Mouse (Mus musculus) CH12.LX (cell line): ENCODE measurements around the gene Tspan17. TPM values are rescaled to one million over a fixed set of nuclear protein-coding genes. Genes with fewer than 3 reads are reported as not detected.

Source experiments
- DNase-seq: peaks from one replicate; pipeline ENCODE4 v3.0.0-alpha.2; 2013; ENCODE audit errors: extremely low read depth
- H3K27ac ChIP-seq: 2 replicates; pipeline ENCODE4 v1.5.1; 2012; ENCODE audit warnings: low read depth, mild to moderate bottlenecking, control low read depth, moderate library complexity; ENCODE audit not compliant: insufficient read depth
- H3K27me3 ChIP-seq: replicated peaks from 2 replicates; pipeline ENCODE3; 2012; ENCODE audit warnings: inconsistent platforms
- H3K36me3 ChIP-seq, 2 experiments: replicated peaks in 1 of 2; 2 replicates each; pipeline versions ENCODE3 to v1.6.1; 2012; ENCODE audit warnings: inconsistent platforms in 1 of 2, low read length in 1 of 2, mild to moderate bottlenecking in 1 of 2, mixed read lengths in 1 of 2, moderate library complexity in 1 of 2; ENCODE audit not compliant: control insufficient read depth in 1 of 2, insufficient read depth in 1 of 2
- H3K4me1 ChIP-seq, 2 experiments: 2 replicates each; pipeline ENCODE4 v1.6.1; 2012; ENCODE audit warnings: inconsistent platforms in 1 of 2, moderate library complexity in 1 of 2; ENCODE audit not compliant: insufficient read depth in 2 of 2, control insufficient read depth in 1 of 2
- H3K4me2 ChIP-seq: 2 replicates; pipeline ENCODE4 v1.6.1; 2012; ENCODE audit warnings: low read depth, mild to moderate bottlenecking, control low read depth; ENCODE audit not compliant: poor library complexity, insufficient read depth, severe bottlenecking
- H3K4me3 ChIP-seq, 3 experiments: fragments of 150-350 bp in 1 of 3; sonication (generic) in 1 of 3; replicated peaks in 1 of 3; 2 replicates each; pipeline versions ENCODE3 to v1.5.1; 2011 to 2012; ENCODE audit warnings: low read depth in 2 of 3, low read length in 2 of 3, mild to moderate bottlenecking in 2 of 3, moderate library complexity in 2 of 3, control low read depth in 1 of 3, improper control_type of control experiment in 1 of 3, inconsistent platforms in 1 of 3, mixed read lengths in 1 of 3; ENCODE audit not compliant: poor library complexity in 1 of 3
- H3K79me2 ChIP-seq: replicated peaks from 2 replicates; pipeline ENCODE4 v1.6.1; 2012; ENCODE audit warnings: mild to moderate bottlenecking, moderate library complexity; ENCODE audit not compliant: control insufficient read depth, poor library complexity, insufficient read depth, severe bottlenecking; ENCODE audit errors: extremely low read depth
- H3K9ac ChIP-seq: 2 replicates; pipeline ENCODE4 v1.6.1; 2012; ENCODE audit warnings: low read depth, mild to moderate bottlenecking, control low read depth, moderate library complexity; ENCODE audit not compliant: insufficient read depth
- H3K9me3 ChIP-seq: replicated peaks from 2 replicates; pipeline ENCODE3; 2012; ENCODE audit warnings: low read length, inconsistent platforms, mixed read lengths
- CHD1 ChIP-seq: IDR thresholded peaks from 2 replicates; pipeline ENCODE4 v1.6.1; 2012; ENCODE audit warnings: low read depth, low read length, improper control_type of control experiment, inconsistent platforms
- CTCF ChIP-seq, 2 experiments: IDR thresholded peaks in 1 of 2; conservative IDR thresholded peaks in 1 of 2; 2 replicates each; pipeline ENCODE4 v1.5.1; 2011 to 2012; ENCODE audit warnings: low read depth in 2 of 2, low read length in 2 of 2, improper control_type of control experiment in 1 of 2, inconsistent platforms in 1 of 2, mild to moderate bottlenecking in 1 of 2, moderate library complexity in 1 of 2
- EP300 ChIP-seq: IDR thresholded peaks from 2 replicates; pipeline ENCODE4 v1.6.1; 2011; ENCODE audit warnings: low read length, improper control_type of control experiment
- GABPA ChIP-seq: IDR thresholded peaks from 2 replicates; pipeline ENCODE4 v1.6.1; 2012; ENCODE audit warnings: low read depth, low read length, improper control_type of control experiment, inconsistent platforms; ENCODE audit not compliant: insufficient replicate concordance
- HCFC1 ChIP-seq: IDR thresholded peaks from 2 replicates; pipeline ENCODE4 v1.6.1; 2012; ENCODE audit warnings: low read depth, mild to moderate bottlenecking, inconsistent platforms, low read length, improper control_type of control experiment
- JUN ChIP-seq: IDR thresholded peaks from 2 replicates; pipeline ENCODE4 v1.6.1; 2011; ENCODE audit warnings: low read depth, mild to moderate bottlenecking, low read length, improper control_type of control experiment, moderate library complexity; ENCODE audit not compliant: insufficient read depth
- MAX ChIP-seq: IDR thresholded peaks from 2 replicates; pipeline ENCODE4 v1.6.1; 2011; ENCODE audit warnings: low read length, improper control_type of control experiment
- MAZ ChIP-seq: IDR thresholded peaks from 2 replicates; pipeline ENCODE4 v1.6.1; 2012; ENCODE audit warnings: low read depth, mild to moderate bottlenecking, inconsistent platforms, low read length, improper control_type of control experiment, moderate library complexity
- MEF2A ChIP-seq: IDR thresholded peaks from 2 replicates; pipeline ENCODE4 v1.6.1; 2014; ENCODE audit warnings: low read depth, mild to moderate bottlenecking, inconsistent platforms, low read length, improper control_type of control experiment, borderline replicate concordance
- MYC ChIP-seq: IDR thresholded peaks from 2 replicates; pipeline ENCODE4 v1.6.1; 2011; ENCODE audit warnings: low read depth, mild to moderate bottlenecking, improper control_type of control experiment, low read length
- PAX5 ChIP-seq: IDR thresholded peaks from 2 replicates; pipeline ENCODE4 v1.6.1; 2012; ENCODE audit warnings: low read length, inconsistent platforms, mixed read lengths
- POLR2A ChIP-seq: IDR thresholded peaks from 2 replicates; pipeline ENCODE4 v1.6.1; 2011; ENCODE audit warnings: low read depth, mild to moderate bottlenecking, improper control_type of control experiment, low read length
- RAD21 ChIP-seq: IDR thresholded peaks from 2 replicates; pipeline ENCODE4 v1.6.1; 2011; ENCODE audit warnings: low read depth, mild to moderate bottlenecking, low read length, improper control_type of control experiment, moderate library complexity
- SIN3A ChIP-seq: IDR thresholded peaks from 2 replicates; pipeline ENCODE4 v1.6.1; 2012; ENCODE audit warnings: low read length, improper control_type of control experiment, inconsistent platforms
- SMC3 ChIP-seq: IDR thresholded peaks from 2 replicates; pipeline ENCODE4 v1.6.1; 2011; ENCODE audit warnings: low read depth, low read length, improper control_type of control experiment
- TBP ChIP-seq: conservative IDR thresholded peaks from 2 replicates; pipeline ENCODE4 v1.6.1; 2011; ENCODE audit warnings: low read depth, low read length, improper control_type of control experiment
- UBTF ChIP-seq: IDR thresholded peaks from 2 replicates; pipeline ENCODE4 v1.6.1; 2012; ENCODE audit warnings: low read depth, mild to moderate bottlenecking, inconsistent platforms, low read length, improper control_type of control experiment, moderate library complexity
- USF2 ChIP-seq: conservative IDR thresholded peaks from 2 replicates; pipeline ENCODE4 v1.6.1; 2011; ENCODE audit warnings: low read depth, low read length, improper control_type of control experiment
- ZC3H11A ChIP-seq: IDR thresholded peaks from 2 replicates; pipeline ENCODE4 v1.6.1; 2012; ENCODE audit warnings: low read depth, mild to moderate bottlenecking, inconsistent platforms, low read length, improper control_type of control experiment
- ZMIZ1 ChIP-seq: IDR thresholded peaks from 2 replicates; pipeline ENCODE4 v1.6.1; 2012; ENCODE audit warnings: low read depth, mild to moderate bottlenecking, inconsistent platforms, low read length, improper control_type of control experiment
- ZNF384 ChIP-seq: IDR thresholded peaks from 2 replicates; pipeline ENCODE4 v1.6.1; 2012; ENCODE audit warnings: low read depth, low read length, improper control_type of control experiment, inconsistent platforms
- dilution Hi-C: fragments of 300-500 bp; cut with MboI; formaldehyde crosslinking; loops from 2 replicates; pipeline ENCODE4 v1.14.3; 2020; ENCODE audit warnings: low sequenced_read_pairs; ENCODE audit not compliant: extremely low pct_unique_long_range_greater_than_20kb, extremely low pct_ligation_motif_present
- in situ Hi-C: fragments of 300-500 bp; cut with MboI; formaldehyde crosslinking; loops from 3 replicates; pipeline ENCODE4 v1.14.3; 2019; ENCODE audit warnings: low sequenced_read_pairs, low pct_ligation_motif_present, low pct_unique_long_range_greater_than_20kb, mixed read lengths
- polyA plus RNA-seq: library from polyadenylated mRNA; unstranded; fragments of >175 nt; gene quantifications from 2 replicates; pipeline ENCODE4 v1.2.1, GENCODE M21; 2012; ENCODE audit warnings: low read depth; ENCODE audit not compliant: insufficient read length
- total RNA-seq, 2 experiments: library from RNA; depleted of rRNA; stranded (reverse); fragments of 300-350 nt in 1 of 2; fragments of >200 nt in 1 of 2; gene quantifications; 2 replicates each; pipeline ENCODE4 v1.2.3; 2012 to 2014

The Tspan17 gene
- total and polyA plus RNA-seq, 3 experiments, result 0.61 to 0.68 TPM; not detected in 1

DNA sequence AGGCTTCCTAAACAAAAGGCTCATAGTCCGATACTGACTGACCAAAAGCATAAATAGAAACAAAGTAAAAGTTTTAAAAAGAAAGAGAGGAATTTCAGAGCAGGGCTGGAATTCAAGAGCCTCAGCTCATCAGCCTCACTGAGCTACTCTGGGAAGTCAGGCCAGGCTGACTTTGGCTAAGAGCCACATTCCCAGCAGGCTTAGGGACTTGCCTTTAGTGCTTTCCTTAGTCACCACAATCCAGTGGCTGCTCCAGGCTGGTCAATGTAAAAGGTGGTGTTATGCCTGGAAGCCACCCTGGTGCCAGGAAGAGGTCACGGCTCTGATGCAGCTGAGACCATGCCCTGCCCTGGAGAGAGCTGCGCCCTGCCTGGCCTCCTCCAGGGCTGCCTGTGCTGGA lies 8.6 kb upstream of the Tspan17 start:
- dilution Hi-C loops (no loop called here), in situ Hi-C loops (no loop called here)
- no peak for DNase-seq
- no peak for TF ChIP-seq ZMIZ1
- no peak for TF ChIP-seq PAX5
- TF ChIP-seq USF2, result no peak
- no peak for TF ChIP-seq EP300
- TF ChIP-seq ZNF384, result no peak
- TF ChIP-seq UBTF, result no peak
- no peak for TF ChIP-seq MAX
- no peak for TF ChIP-seq SMC3
- TF ChIP-seq MEF2A, result no peak
- TF ChIP-seq ZC3H11A, result no peak
- TF ChIP-seq CHD1, result no peak
- TF ChIP-seq JUN, result no peak
- no peak for TF ChIP-seq MAZ
- TF ChIP-seq SIN3A, result no peak
- Histone ChIP-seq H3K79me2 (no peaks in the 10 kb centered on the region), H3K27me3 (peaks cover 54% of the 10 kb centered on the region), H3K36me3 (no peaks in the 10 kb centered on the region), H3K9ac (no peak overlapping the region), H3K4me2 (no peak overlapping the region), H3K27ac (no peak overlapping the region), H3K4me3 (no peak overlapping the region), H3K9me3 (peaks cover 12% of the 10 kb centered on the region), H3K4me1 (no peaks in the 10 kb centered on the region)

DNA sequence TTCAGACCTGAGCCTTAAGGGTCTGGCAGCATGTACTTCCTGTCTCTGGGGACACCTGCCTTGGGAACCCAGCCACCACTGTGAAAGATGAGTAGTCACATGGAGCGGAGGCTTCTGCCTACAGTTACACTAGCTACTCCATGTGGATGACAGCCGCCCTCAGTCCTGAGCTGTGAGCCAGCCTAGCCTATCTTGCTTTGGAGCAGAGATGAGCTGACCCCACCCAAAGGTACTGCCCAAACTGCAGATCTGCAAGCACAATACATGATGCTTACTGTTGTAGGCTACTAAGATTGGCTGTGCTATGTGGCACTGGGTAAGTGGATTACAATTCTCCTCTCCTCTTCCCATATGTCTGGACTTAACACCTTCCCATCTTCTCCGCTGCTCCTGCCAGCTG lies 8.1 kb upstream of the Tspan17 start:
- DNase-seq, result no peak
- no peak overlapping the region for H3K27ac ChIP-seq
- peaks cover 11% of the 10 kb centered on the region for H3K9me3 ChIP-seq
- no peak overlapping the region for H3K4me2 ChIP-seq
- H3K4me1 ChIP-seq, result no peaks in the 10 kb centered on the region
- TF ChIP-seq CTCF (conservative IDR thresholded peaks at IDR 0.05 in 1 of 2, IDR thresholded peaks at IDR 0.05 in 1 of 2; ENCODE audit: low read depth in 2 of 2, low read length in 2 of 2) (no peak), MYC (no peak), TBP (no peak), HCFC1 (no peak), RAD21 (no peak), POLR2A (no peak), SIN3A (no peak), SMC3 (no peak), GABPA (no peak)
- H3K79me2 ChIP-seq, result no peaks in the 10 kb centered on the region
- no peak overlapping the region for H3K4me3 ChIP-seq
- no peak overlapping the region for H3K9ac ChIP-seq
- dilution Hi-C loops, result no loop called here
- H3K36me3 ChIP-seq, result no peaks in the 10 kb centered on the region
- in situ Hi-C loops, result no loop called here
- H3K27me3 ChIP-seq, result peaks cover 58% of the 10 kb centered on the region
